Mouse (Mus musculus): ENCODE data around the gene 4930550C14Rik. TPM values are rescaled to one million over a fixed set of nuclear protein-coding genes. Genes with fewer than 3 reads are reported as not detected.

4930550C14Rik gene
- total RNA-seq, 2 experiments from 2014 or later, result 0.43 to 0.57 TPM

Small RNAs within 50 kb of the gene (microRNA-seq; reads per million reads assigned to microRNA genes)
- gene Mir130c, result not detected

Other genes with a start within 250 kb of the 4930550C14Rik start
- gene Ddx10, start 154.3 kb upstream of the 4930550C14Rik start, total RNA-seq (2021), result 10 to 100 TPM; 22.1 to 22.7 TPM
- 1 to 10 TPM; 6.6 to 7.9 TPM for gene Exph5, start 100.7 kb upstream of the 4930550C14Rik start, total RNA-seq (2021)
- gene Kdelc2, start 18.3 kb upstream of the 4930550C14Rik start, total RNA-seq (2021), result 1 to 10 TPM; 8.7 to 9.9 TPM
- 10 to 100 TPM; 19.3 to 19.7 TPM for gene Atm, start 134.4 kb downstream of the 4930550C14Rik start, total RNA-seq (2021)
- 10 to 100 TPM; 14.8 to 15.2 TPM for gene Npat, start 134.7 kb downstream of the 4930550C14Rik start, total RNA-seq (2021)
- gene Acat1, start 208.1 kb downstream of the 4930550C14Rik start, total RNA-seq (2021), result 100 to 1,000 TPM; 125 to 135 TPM